Mouse (Mus musculus) layer of hippocampus, adult 6 months (tissue): ENCODE results near the gene Serpinb9e. TPM values are rescaled to one million over a fixed set of nuclear protein-coding genes. Genes with fewer than 3 reads are reported as not detected.

ENCODE experiments used
- long read RNA-seq, 2 experiments: library from polyadenylated mRNA; unstranded; transcript quantifications; one replicate each; pipeline ENCODE4 v2.0.0; 2019 to 2020
- polyA plus RNA-seq: library from polyadenylated mRNA; unstranded; fragments of <200 nt; fragmentation: Nextera tagmentation; gene quantifications from 2 replicates; pipeline ENCODE4 v1.2.3, GENCODE M21; 2021

The Serpinb9e gene
- polyA plus RNA-seq: not detected in 2 replicates
- long read RNA-seq, experiment 1: 0 reads
- long read RNA-seq, experiment 2: 0 reads

GRCm38 (mm10) chr13:33249312-33249711 lies at the start of gene Serpinb9e:
Serpinb9e (plus strand) TSS chr13:33249612.

Other genes starting within 250 kb of the Serpinb9e start
- 4.0 and 5.5 TPM in 2 replicates for gene Serpinb9, start 246.4 kb upstream of the Serpinb9e start, polyA plus RNA-seq
- gene Serpinb9b, start 222.2 kb upstream of the Serpinb9e start, polyA plus RNA-seq: not detected in 2 replicates
- 1.5 and 7.3 TPM in 2 replicates for gene Serpinb1b, start 171.0 kb upstream of the Serpinb9e start, polyA plus RNA-seq
- not detected in 2 replicates for gene Serpinb9c, start 89.9 kb upstream of the Serpinb9e start, polyA plus RNA-seq
- not detected in 2 replicates for gene Serpinb9d, start 56.7 kb upstream of the Serpinb9e start, polyA plus RNA-seq
- not detected in 2 replicates for gene Serpinb9f, start 74.5 kb downstream of the Serpinb9e start, polyA plus RNA-seq
- gene Gm11397, start 146.1 kb downstream of the Serpinb9e start, polyA plus RNA-seq: not detected in 2 replicates
- gene Serpinb9g, start 235.2 kb downstream of the Serpinb9e start, polyA plus RNA-seq: not detected in 2 replicates